Mouse (Mus musculus): Measurements from ENCODE around the gene Vhl. TPM values are rescaled to one million over a fixed set of nuclear protein-coding genes. Genes with fewer than 3 reads are reported as not detected.

Gene Vhl
- 90.3 and 97.1 TPM in 2 replicates for polyA plus RNA-seq (2014; fragmentation: Nextera tagmentation; extraction: Ambion mirVana)

DNA sequence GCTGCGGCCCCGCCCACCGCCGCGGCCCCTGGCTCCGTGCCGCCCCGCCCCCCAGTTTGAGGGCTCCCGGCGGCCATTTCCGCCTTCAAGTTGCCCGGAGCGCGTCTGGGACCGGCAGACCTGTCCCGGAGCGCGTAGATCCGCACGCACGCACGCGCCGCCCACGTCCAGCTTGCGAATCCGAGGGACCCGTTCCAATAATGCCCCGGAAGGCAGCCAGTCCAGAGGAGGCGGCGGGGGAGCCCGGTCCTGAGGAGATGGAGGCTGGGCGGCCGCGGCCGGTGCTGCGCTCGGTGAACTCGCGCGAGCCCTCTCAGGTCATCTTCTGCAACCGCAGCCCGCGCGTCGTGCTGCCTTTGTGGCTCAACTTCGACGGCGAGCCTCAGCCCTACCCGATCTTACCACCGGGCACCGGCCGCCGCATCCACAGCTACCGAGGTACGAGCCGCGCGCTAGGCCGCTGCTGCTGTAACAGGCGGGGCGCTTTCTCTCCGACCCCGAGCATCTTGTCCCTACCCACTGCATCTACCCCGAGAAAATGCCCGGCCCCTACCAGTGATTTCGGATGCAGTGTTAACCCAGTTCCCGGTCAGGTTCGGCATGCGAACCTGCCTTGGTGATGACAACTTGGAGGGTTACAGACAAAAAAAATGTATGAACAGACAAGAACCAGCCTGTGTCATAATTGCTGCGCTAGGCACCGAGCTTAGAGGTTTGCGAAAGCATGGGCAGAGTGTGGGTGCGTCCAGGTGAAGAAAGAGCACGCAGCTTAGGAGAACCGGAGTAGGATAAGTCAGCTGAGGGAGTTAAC lies at the start of gene Vhl:
Gene Vhl, plus strand, starts transcription at position 19 of the 811 bp plus-strand sequence.
- peak; percentile 86 for DNase-seq (ENCODE audit: low spot score)
- Histone ChIP-seq H3K27me3 (replicated peaks; ENCODE audit: control insufficient read depth, insufficient read depth, low read length) (no peaks in the 10 kb centered on the region), H3K36me3 (ENCODE audit: control insufficient read depth, insufficient read depth, low read length) (peaks cover 14% of the 10 kb centered on the region), H3K4me1 (ENCODE audit: control insufficient read depth, insufficient read depth, low read length) (peaks cover 13% of the 10 kb centered on the region), H3K9ac (ENCODE audit: low read length) (peak within 1 kb of the TSS; percentile 88), H3K4me2 (ENCODE audit: low read length) (peak within 1 kb of the TSS; percentile 80), H3K4me3 (ENCODE audit: low read depth, low read length) (peak within 1 kb of the TSS; percentile 77), H3K9me3 (replicated peaks; ENCODE audit: control insufficient read depth, low read length) (no peaks in the 10 kb centered on the region), H3K27ac (ENCODE audit: low read depth, low read length) (peak within 1 kb of the TSS; percentile 74)
- ATAC-seq = peak; percentile 88
- WGBS = under 1% methylated on average over 54 of the region's 76 CpGs

DNA sequence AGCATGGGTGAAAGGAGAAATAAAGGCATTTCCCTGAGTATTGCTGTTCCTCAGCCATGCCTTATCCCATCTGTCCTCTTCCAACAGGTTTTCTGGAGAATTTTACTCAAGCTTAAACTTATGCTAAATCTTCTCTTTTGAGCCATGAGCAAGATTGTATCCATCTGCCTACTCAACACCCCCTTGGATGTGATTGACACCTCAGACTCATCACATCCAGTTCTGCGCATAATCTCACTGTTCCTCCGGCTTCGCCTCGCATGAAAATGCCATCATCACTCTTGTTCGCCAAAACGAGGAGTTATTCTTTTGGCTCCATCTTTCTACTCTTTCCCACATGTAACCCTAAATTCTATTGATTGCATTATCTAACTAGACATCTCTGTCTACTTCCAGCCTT lies 47.7 kb upstream of the Vhl start:
- no peaks in the 10 kb centered on the region for H3K27me3 ChIP-seq (replicated peaks; ENCODE audit: control insufficient read depth, insufficient read depth, low read length)
- H3K36me3 ChIP-seq (ENCODE audit: control insufficient read depth, insufficient read depth, low read length) = peaks cover 23% of the 10 kb centered on the region
- DNase-seq (ENCODE audit: low spot score) (no peak), ATAC-seq (no peak)
- H3K4me1 ChIP-seq (ENCODE audit: control insufficient read depth, insufficient read depth, low read length) = no peaks in the 10 kb centered on the region
- H3K4me3 ChIP-seq (ENCODE audit: low read depth, low read length) = no peak overlapping the region
- H3K9me3 ChIP-seq (replicated peaks; ENCODE audit: control insufficient read depth, low read length) = no peaks in the 10 kb centered on the region
- no peak overlapping the region for H3K9ac ChIP-seq (ENCODE audit: low read length)
- WGBS = 93% methylated on average over 6 of the region's 6 CpGs
- H3K4me2 ChIP-seq (ENCODE audit: low read length) = no peak overlapping the region
- no peak overlapping the region for H3K27ac ChIP-seq (ENCODE audit: low read depth, low read length)

DNA sequence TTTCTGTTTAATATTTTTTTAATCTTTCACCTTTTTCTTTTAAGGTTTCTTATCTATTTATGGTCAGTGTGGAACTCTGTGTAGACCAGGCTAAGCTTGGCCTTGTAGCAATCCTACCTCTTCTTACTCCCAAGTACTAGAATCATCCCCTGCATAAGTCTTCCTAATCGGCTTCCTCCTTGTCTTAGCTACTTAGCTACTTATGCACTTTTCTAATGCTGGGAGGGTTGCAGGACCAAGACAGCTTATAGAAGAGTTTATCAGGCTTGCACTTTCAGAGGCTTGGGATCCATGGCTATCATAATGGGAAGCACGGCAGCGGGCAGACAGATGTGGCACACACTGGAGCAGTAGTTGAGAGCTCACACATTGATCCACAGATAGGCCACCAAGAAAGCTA lies 44.5 kb upstream of the Vhl start:
- no peak overlapping the region for H3K4me2 ChIP-seq (ENCODE audit: low read length)
- ATAC-seq (no peak), DNase-seq (ENCODE audit: low spot score) (no peak)
- no peak overlapping the region for H3K4me3 ChIP-seq (ENCODE audit: low read depth, low read length)
- 98% methylated on average over 3 of the region's 3 CpGs for WGBS
- H3K9me3 ChIP-seq (replicated peaks; ENCODE audit: control insufficient read depth, low read length) = no peaks in the 10 kb centered on the region
- H3K4me1 ChIP-seq (ENCODE audit: control insufficient read depth, insufficient read depth, low read length) = no peaks in the 10 kb centered on the region
- H3K36me3 ChIP-seq (ENCODE audit: control insufficient read depth, insufficient read depth, low read length) = 0 out of 2 replicates have a peak, but pooled peaks cover 12% of the 10 kb centered on the region
- no peak overlapping the region for H3K9ac ChIP-seq (ENCODE audit: low read length)
- no peak overlapping the region for H3K27ac ChIP-seq (ENCODE audit: low read depth, low read length)
- no peaks in the 10 kb centered on the region for H3K27me3 ChIP-seq (replicated peaks; ENCODE audit: control insufficient read depth, insufficient read depth, low read length)

DNA sequence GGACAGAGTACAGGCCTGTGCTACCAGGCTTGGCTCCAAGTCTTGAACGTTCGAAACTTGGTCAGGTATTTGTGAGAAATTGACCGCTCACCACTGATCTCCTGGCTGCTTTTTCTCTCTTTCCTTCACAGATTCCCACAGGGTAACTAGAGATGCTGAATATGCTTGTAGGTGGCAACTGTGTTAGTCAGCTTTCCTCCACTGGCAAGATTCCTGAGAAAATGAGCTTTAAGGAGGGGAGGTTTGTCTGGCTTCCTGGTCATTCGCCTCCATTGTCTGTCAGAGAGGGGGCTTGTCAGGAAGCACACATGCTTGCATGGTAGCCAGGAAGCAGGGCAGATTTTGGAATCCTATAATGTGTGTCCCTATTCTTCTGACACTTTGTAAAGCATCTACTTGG lies 40.7 kb upstream of the Vhl start:
- Histone ChIP-seq H3K4me1 (ENCODE audit: control insufficient read depth, insufficient read depth, low read length) (no peaks in the 10 kb centered on the region), H3K27me3 (replicated peaks; ENCODE audit: control insufficient read depth, insufficient read depth, low read length) (no peaks in the 10 kb centered on the region), H3K9me3 (replicated peaks; ENCODE audit: control insufficient read depth, low read length) (no peaks in the 10 kb centered on the region), H3K36me3 (ENCODE audit: control insufficient read depth, insufficient read depth, low read length) (no peaks in the 10 kb centered on the region; the same call in 1 of the 2 replicates), H3K4me3 (ENCODE audit: low read depth, low read length) (no peak overlapping the region), H3K9ac (ENCODE audit: low read length) (no peak overlapping the region), H3K4me2 (ENCODE audit: low read length) (no peak overlapping the region), H3K27ac (ENCODE audit: low read depth, low read length) (no peak overlapping the region)
- ATAC-seq (no peak), DNase-seq (ENCODE audit: low spot score) (no peak)
- 94% methylated on average over 4 of the region's 4 CpGs for WGBS

DNA sequence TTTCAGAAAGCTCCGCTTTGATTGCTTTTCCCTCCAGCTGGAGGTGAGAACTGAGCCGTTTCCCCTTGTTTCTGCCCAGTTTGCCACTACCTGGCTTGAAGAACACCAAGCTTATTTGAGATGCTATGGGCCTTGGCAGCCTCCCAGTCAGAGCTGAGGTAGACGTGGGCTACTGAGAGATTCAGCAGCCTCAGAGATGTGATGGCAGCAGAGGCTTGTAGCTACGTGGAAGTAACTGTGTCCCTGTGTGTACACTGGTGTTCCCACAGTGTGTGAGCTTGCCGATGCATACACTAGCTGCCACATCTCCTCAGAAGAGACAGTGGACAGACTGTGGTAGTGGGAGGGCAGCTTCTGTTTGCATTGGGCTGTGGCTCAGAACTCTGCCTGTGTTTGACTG lies 38.7 kb upstream of the Vhl start:
- H3K9ac ChIP-seq (ENCODE audit: low read length) = no peak overlapping the region
- H3K9me3 ChIP-seq (replicated peaks; ENCODE audit: control insufficient read depth, low read length) = no peaks in the 10 kb centered on the region
- H3K27ac ChIP-seq (ENCODE audit: low read depth, low read length) = no peak overlapping the region
- ATAC-seq (no peak), DNase-seq (ENCODE audit: low spot score) (no peak)
- H3K4me2 ChIP-seq (ENCODE audit: low read length) = no peak overlapping the region
- WGBS = 92% methylated on average over 5 of the region's 5 CpGs
- no peaks in the 10 kb centered on the region; the same call in 1 of the 2 replicates for H3K36me3 ChIP-seq (ENCODE audit: control insufficient read depth, insufficient read depth, low read length)
- no peaks in the 10 kb centered on the region for H3K4me1 ChIP-seq (ENCODE audit: control insufficient read depth, insufficient read depth, low read length)
- no peak overlapping the region for H3K4me3 ChIP-seq (ENCODE audit: low read depth, low read length)
- H3K27me3 ChIP-seq (replicated peaks; ENCODE audit: control insufficient read depth, insufficient read depth, low read length) = no peaks in the 10 kb centered on the region

DNA sequence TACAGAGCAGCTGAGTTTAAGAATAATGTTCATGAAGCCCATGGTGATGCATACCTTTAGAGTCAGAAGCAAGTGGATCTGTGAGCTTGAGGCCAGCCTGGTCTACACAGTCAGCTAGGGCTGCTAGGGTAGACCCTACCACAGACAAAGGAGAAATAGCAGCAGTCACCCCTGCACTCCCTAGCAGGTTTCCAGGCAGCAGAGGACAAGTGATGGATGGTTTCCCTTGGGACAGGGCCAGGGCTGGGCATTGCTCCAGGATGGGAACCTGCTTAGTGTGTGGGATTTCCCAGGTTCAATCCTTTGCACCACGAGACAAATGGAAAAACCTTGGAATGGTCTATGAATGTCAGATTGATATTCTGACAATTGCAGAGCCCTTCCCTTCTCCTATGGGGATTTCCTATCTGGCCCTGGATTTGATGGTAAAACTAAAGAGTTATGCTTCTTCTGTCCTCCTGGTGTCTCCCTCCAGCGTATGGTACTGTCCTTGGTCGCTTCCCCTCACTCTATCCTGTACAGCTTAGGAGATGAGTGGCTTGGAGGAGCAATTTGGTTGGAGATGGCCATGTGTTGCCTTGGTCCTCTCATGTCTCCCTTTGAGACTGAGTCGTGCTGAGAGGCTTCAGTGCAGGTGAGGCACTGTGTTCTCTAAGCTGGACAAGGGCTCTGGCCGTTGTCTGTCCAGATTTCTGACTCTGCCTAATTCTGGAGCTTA lies 37.1 kb upstream of the Vhl start:
- DNase-seq (ENCODE audit: low spot score) = peak; percentile 27
- H3K9ac ChIP-seq (ENCODE audit: low read length) = no peak overlapping the region

DNA sequence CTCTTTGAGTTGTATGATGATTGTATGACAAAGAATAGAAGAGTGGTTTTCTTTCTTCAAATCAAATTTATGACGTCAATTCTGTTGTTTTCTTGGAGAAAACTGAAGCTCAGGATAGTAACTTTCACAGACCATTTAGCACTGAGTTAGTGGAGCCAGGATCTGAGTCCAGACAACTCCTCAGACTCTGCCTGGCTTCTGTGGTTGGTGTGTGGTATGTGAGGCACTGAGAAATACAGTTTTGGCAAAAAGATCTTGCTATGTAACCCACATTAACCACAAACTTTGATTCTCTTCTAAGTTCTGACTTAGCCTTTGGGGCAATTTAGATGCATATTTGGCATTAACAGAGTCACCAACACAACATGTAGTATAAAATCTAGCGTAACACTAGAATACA lies 31.1 kb upstream of the Vhl start:
- Histone ChIP-seq H3K4me2 (ENCODE audit: low read length) (no peak overlapping the region), H3K4me3 (ENCODE audit: low read depth, low read length) (no peak overlapping the region), H3K4me1 (ENCODE audit: control insufficient read depth, insufficient read depth, low read length) (no peaks in the 10 kb centered on the region), H3K9me3 (replicated peaks; ENCODE audit: control insufficient read depth, low read length) (no peaks in the 10 kb centered on the region), H3K27ac (ENCODE audit: low read depth, low read length) (no peak overlapping the region), H3K36me3 (ENCODE audit: control insufficient read depth, insufficient read depth, low read length) (no peaks in the 10 kb centered on the region), H3K27me3 (replicated peaks; ENCODE audit: control insufficient read depth, insufficient read depth, low read length) (no peaks in the 10 kb centered on the region), H3K9ac (ENCODE audit: low read length) (no peak overlapping the region)
- WGBS = 90% methylated on average over 2 of the region's 2 CpGs
- ATAC-seq (no peak), DNase-seq (ENCODE audit: low spot score) (no peak)

More for the DNA sequence above, 37.1 kb upstream of the Vhl start:
- H3K36me3 ChIP-seq (ENCODE audit: control insufficient read depth, insufficient read depth, low read length) = no peaks in the 10 kb centered on the region; the same call in 1 of the 2 replicates
- no peak overlapping the region for H3K27ac ChIP-seq (ENCODE audit: low read depth, low read length)
- 73% methylated on average over 5 of the region's 5 CpGs for WGBS
- no peaks in the 10 kb centered on the region for H3K4me1 ChIP-seq (ENCODE audit: control insufficient read depth, insufficient read depth, low read length)
- no peaks in the 10 kb centered on the region for H3K27me3 ChIP-seq (replicated peaks; ENCODE audit: control insufficient read depth, insufficient read depth, low read length)
- no peak for ATAC-seq
- H3K9me3 ChIP-seq (replicated peaks; ENCODE audit: control insufficient read depth, low read length) = no peaks in the 10 kb centered on the region
- H3K4me2 ChIP-seq (ENCODE audit: low read length) = no peak overlapping the region
- no peak overlapping the region for H3K4me3 ChIP-seq (ENCODE audit: low read depth, low read length)

DNA sequence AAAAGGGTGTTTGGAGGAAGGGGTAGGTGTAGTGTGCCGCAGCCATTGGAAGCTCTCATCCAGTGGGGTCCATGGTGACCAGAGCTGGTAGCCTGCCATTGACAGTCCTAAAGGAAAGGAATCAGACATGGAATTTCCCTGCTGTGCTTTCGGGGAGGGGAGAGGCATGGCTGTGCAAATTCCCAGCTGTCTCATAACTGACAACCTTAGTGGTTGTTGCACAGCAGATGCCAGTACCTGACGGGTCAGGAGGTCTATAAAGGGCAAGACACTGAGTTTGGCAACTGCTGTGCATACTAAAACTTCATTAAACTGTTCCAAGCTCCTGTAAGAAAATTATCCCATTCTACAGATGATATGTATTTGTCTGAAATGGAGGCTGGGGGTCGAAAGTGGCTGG lies 25.8 kb upstream of the Vhl start:
- H3K4me1 ChIP-seq (ENCODE audit: control insufficient read depth, insufficient read depth, low read length) = no peaks in the 10 kb centered on the region
- no peaks in the 10 kb centered on the region for H3K27me3 ChIP-seq (replicated peaks; ENCODE audit: control insufficient read depth, insufficient read depth, low read length)
- H3K27ac ChIP-seq (ENCODE audit: low read depth, low read length) = no peak overlapping the region
- DNase-seq (ENCODE audit: low spot score) (no peak), ATAC-seq (no peak)
- no peak overlapping the region for H3K4me2 ChIP-seq (ENCODE audit: low read length)
- H3K9ac ChIP-seq (ENCODE audit: low read length) = no peak overlapping the region
- no peak overlapping the region for H3K4me3 ChIP-seq (ENCODE audit: low read depth, low read length)
- no peaks in the 10 kb centered on the region for H3K9me3 ChIP-seq (replicated peaks; ENCODE audit: control insufficient read depth, low read length)
- H3K36me3 ChIP-seq (ENCODE audit: control insufficient read depth, insufficient read depth, low read length) = no peaks in the 10 kb centered on the region
- 92% methylated on average over 4 of the region's 4 CpGs for WGBS

DNA sequence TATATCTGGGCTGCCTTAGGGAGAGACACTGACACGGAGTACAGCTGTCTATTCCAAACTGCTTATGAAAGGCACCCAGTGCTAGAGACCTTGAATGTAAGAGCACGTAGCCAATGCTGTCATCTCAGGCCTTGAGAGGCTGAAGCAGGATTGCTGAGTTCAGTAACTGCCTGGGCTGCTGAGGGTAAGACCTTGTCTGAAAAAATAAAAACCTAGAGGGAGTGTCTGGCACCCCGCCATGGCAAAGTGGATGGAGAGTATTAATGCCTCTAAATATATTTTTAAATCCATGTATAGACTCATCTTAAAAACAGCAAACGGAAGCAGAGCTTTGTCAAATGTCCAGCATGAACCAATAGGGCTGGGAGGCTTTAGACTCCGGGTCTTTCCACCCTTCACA lies 23.9 kb upstream of the Vhl start:
- Histone ChIP-seq H3K27me3 (replicated peaks; ENCODE audit: control insufficient read depth, insufficient read depth, low read length) (no peaks in the 10 kb centered on the region), H3K4me2 (ENCODE audit: low read length) (no peak overlapping the region), H3K9me3 (replicated peaks; ENCODE audit: control insufficient read depth, low read length) (no peaks in the 10 kb centered on the region), H3K4me3 (ENCODE audit: low read depth, low read length) (no peak overlapping the region), H3K36me3 (ENCODE audit: control insufficient read depth, insufficient read depth, low read length) (no peaks in the 10 kb centered on the region), H3K9ac (ENCODE audit: low read length) (no peak overlapping the region), H3K4me1 (ENCODE audit: control insufficient read depth, insufficient read depth, low read length) (no peaks in the 10 kb centered on the region), H3K27ac (ENCODE audit: low read depth, low read length) (no peak overlapping the region)
- DNase-seq (ENCODE audit: low spot score) (no peak), ATAC-seq (no peak)
- WGBS = 73% methylated on average over 5 of the region's 5 CpGs
